Mouse (Mus musculus): ENCODE measurements around the gene Tax1bp3.

DNA sequence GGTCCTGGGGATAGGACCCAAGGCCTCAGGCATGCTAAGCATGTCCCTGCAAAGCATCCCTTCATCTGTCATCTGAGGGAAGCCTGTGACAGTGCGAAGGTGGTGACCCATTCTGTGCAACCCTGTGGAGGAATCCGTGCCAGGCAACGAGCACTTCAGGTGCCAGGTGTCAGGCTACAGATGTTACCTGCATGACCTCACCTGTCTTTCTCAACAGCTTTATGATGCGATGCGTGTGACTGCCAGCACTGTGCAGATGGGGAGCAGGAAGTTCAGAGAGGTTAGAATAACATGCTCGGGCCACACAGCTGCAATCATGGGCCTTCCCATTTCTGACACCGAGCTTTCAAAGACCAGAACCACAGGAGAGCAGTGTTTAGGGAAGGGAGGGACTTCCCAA, 28.3 kb downstream of the Tax1bp3 start:
- TF ChIP-seq CTCF (conservative IDR thresholded peaks at IDR 0.05; ENCODE audit: insufficient read depth, insufficient read length, low read depth, low read length) (no peak), POLR2A (IDR thresholded peaks at IDR 0.05; ENCODE audit: low read depth, low read length) (no peak)

Measured in kidney, adult 2 months (tissue).